Mouse (Mus musculus) adrenal gland, postnatal 10 days (tissue): Measurements from ENCODE around the gene Mrps23. TPM values are rescaled to one million over a fixed set of nuclear protein-coding genes. Genes with fewer than 3 reads are reported as not detected.
A peak's percentile ranks its signal among the peaks of the same experiment; 100 is the strongest.

Source experiments
- DNase-seq: peaks from one replicate; pipeline ENCODE4 v3.0.0; 2021; ENCODE audit warnings: mixed read lengths
- total RNA-seq, 2 experiments: library from RNA; stranded (reverse); gene quantifications; 2 replicates each; pipeline ENCODE4 v1.2.3; 2021

Gene Mrps23
- total RNA-seq, 2 experiments from 2014 or later: 175 to 192 TPM

GRCm38 (mm10) chr11:88248636-88249035, 44.4 kb downstream of the Mrps23 start:
- DNase-seq: peak; percentile 35

GRCm38 (mm10) chr11:88250568-88250967, 46.4 kb downstream of the Mrps23 start:
- DNase-seq: no peak

- DNase-seq: no peak
Observed at GRCm38 (mm10) chr11:88251295-88251694, 47.1 kb downstream of the Mrps23 start.

DNA sequence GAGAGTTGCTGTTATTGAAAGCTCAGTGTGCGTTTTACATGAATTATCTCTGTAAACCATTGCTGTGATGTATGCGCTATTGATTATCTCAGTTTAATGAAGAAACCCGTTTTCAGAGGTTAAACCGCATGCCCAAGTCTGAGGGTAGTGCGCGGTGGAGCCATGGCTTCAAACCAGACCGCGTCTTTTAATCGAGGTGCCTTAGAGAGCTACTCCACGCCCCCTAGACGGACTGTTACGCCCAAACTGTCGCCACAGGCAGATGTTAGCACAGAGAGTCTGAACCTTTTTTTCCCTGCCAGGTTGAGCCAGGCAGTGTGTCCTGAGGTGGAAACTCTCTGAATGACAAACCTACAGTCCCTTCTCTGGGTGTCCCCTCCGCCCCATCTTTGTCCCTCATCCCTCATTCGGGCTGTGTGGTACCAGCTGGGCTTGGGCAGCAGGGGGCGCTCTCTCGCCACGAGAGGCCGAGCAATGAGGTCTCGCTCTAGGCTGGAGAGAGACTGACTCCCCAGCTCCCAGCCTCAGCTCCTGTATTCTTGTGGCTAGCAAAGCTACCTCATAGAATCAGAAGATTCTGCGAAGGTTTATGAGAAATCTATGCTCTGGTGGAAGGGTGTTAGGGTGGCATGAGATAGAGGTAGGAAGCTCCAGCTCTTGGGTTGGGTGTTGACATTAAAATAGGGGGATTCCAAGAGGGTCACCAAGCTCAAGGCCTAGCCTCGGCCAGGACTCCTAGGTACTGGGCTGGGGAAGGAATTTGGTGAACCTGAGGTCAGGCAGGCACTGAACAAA, 48.0 kb downstream of the Mrps23 start:
- peak; percentile 95 for DNase-seq

- DNase-seq: no peak
Observed at GRCm38 (mm10) chr11:88252767-88253513, 48.8 kb downstream of the Mrps23 start.

DNA sequence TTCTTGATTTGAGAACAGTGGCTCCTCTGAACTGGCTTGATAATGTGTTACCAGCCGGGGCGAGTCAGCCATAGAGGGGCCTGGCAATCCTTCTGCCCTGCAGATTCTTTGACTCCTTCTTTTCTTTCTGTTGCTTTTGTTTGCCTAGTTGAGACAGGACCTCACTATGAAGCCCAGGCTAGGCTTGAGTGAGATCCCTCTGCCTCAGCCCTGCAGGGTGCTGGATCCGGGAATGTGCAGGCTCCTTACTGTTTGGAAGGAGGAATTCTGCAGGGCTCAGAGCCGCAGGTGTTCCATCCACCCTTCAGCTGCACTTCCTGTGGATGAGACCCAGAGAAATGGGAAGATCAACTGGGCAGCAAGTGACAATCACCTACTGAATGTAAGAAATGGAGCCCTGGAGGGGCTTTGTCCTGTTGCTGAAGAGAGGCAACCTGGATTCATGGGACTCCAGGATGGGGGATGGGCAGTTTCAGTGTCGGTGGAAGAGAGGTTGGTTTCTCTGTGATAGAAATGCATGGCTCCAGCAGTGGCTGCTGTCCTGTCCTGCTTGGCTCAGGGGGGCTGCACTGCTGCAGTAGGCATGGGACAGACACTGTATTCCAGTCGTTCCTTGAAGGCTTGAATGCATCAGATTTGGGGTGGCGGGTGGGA, 49.5 kb downstream of the Mrps23 start:
- DNase-seq: no peak

DNA sequence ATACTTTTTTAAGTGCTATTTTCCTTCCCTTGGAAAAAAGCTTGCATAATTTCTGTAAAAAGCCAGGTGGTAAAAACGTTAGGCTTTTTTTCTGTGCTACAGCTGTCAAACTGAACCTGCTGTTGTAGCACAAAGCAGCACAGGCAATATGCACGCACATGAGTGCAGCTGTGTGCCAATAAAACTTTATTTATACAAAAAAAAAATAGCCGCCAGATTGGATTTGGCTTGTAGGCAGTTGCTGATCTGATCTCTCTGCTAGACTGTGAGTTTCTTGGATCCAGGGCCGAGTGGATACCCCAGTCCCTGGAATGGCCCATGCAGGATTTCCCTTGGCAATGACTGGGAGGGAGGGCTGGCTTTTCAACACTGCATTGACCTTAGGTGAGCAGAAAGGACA, 53.5 kb downstream of the Mrps23 start:
- DNase-seq: no peak

- no peak for DNase-seq
Observed at GRCm38 (mm10) chr11:88258212-88258611, 54.0 kb downstream of the Mrps23 start.

- DNase-seq: peak; percentile 42
Observed at GRCm38 (mm10) chr11:88260463-88260862, 56.3 kb downstream of the Mrps23 start.

Other genes with a start within 250 kb of the Mrps23 start
- 100 to 1,000 TPM; 124 to 136 TPM for gene Dynll2, start 216.9 kb upstream of the Mrps23 start, total RNA-seq
- 100 to 1,000 TPM; 198 to 256 TPM for gene Srsf1, start 157.0 kb upstream of the Mrps23 start, total RNA-seq
- gene Vezf1, start 136.1 kb upstream of the Mrps23 start, total RNA-seq: 10 to 100 TPM; 37.8 to 41.3 TPM
- gene Cuedc1, start 106.3 kb upstream of the Mrps23 start, total RNA-seq: 10 to 100 TPM; 32.4 to 43.1 TPM
- not detected for gene Ccdc182, start 89.7 kb downstream of the Mrps23 start, total RNA-seq